In genomic region chr2:13177698-13178395, GRCm38 (mm10) we compare ENCODE assay signal across 12 mouse cellular contexts.
A peak's percentile ranks its signal among the peaks of the same experiment; 100 is the strongest.
DNase-seq lines count a peak whose midpoint lies in the region; ATAC-seq and TF ChIP-seq lines count a peak whose summit lies in the region.
"Had no signal": no experiment of that assay in that cellular context is flagged by ENCODE, and none has a peak within 500 bp of the region (broad histone marks: within the 10 kb centered on the region; RNA-seq: fewer than 3 reads in every experiment).

No protein-coding gene starts in this region.

- no peak for TF ChIP-seq CTCF in left cerebral cortex, adult 2 months (IDR thresholded peaks at IDR 0.05)
- TF ChIP-seq CTCF in liver, postnatal 0 days (IDR thresholded peaks at IDR 0.05; ENCODE audit: low read depth), result no peak

- intact Hi-C loops in left cerebral cortex, adult 2 months (cut with DNase I), result no loop called here

- no peak overlapping the region for H3K9ac ChIP-seq in hindbrain, embryonic 16.5 days (ENCODE audit: low read depth, low read length)
- H3K9ac ChIP-seq in liver, postnatal 0 days (replicated peaks), result no peak overlapping the region
- H3K9ac ChIP-seq: limb, embryonic 13.5 days had no signal

- H3K4me1 ChIP-seq in hindbrain, embryonic 16.5 days (ENCODE audit: control insufficient read depth, insufficient read depth, low read depth, low read length), result peaks cover 23% of the 10 kb centered on the region
- H3K4me1 ChIP-seq in liver, postnatal 0 days (ENCODE audit: insufficient read depth), result no peaks in the 10 kb centered on the region

- no peak overlapping the region for H3K4me3 ChIP-seq in hindbrain, embryonic 16.5 days (ENCODE audit: low read length)
- H3K4me3 ChIP-seq in left cerebral cortex, adult 2 months, result no peak overlapping the region
- H3K4me3 ChIP-seq in liver, postnatal 0 days (ENCODE audit: low read depth, low read length), result no peak overlapping the region
- H3K4me3 ChIP-seq: limb, embryonic 13.5 days had no signal

- H3K27me3 ChIP-seq in hindbrain, embryonic 16.5 days (replicated peaks; ENCODE audit: control insufficient read depth, insufficient read depth, low read length), result no peaks in the 10 kb centered on the region
- H3K27me3 ChIP-seq in liver, postnatal 0 days (ENCODE audit: insufficient read depth, low read length), result no peaks in the 10 kb centered on the region
- H3K27me3 ChIP-seq: limb, embryonic 13.5 days had no signal

- H3K36me3 ChIP-seq in hindbrain, embryonic 16.5 days (ENCODE audit: control insufficient read depth, insufficient read depth, low read length), result no peaks in the 10 kb centered on the region
- H3K36me3 ChIP-seq in liver, postnatal 0 days (replicated peaks; ENCODE audit: insufficient read depth, low read length), result 0 out of 2 replicates have a peak, but pooled peaks cover 2% of the 10 kb centered on the region

- H3K9me3 ChIP-seq in hindbrain, embryonic 16.5 days (ENCODE audit: control insufficient read depth, low read length), result no peaks in the 10 kb centered on the region
- no peaks in the 10 kb centered on the region for H3K9me3 ChIP-seq in liver, postnatal 0 days (ENCODE audit: low read length)
- H3K9me3 ChIP-seq: limb, embryonic 13.5 days had no signal

- TF ChIP-seq EP300 in liver, postnatal 0 days (IDR thresholded peaks at IDR 0.05; ENCODE audit: low read depth), result no peak

- no peak overlapping the region; the same call in 1 of the 2 replicates for H3K27ac ChIP-seq in hindbrain, embryonic 16.5 days (ENCODE audit: low read depth, low read length)
- H3K27ac ChIP-seq in left cerebral cortex, adult 2 months, result no peak overlapping the region
- no peak overlapping the region for H3K27ac ChIP-seq in liver, postnatal 0 days (ENCODE audit: low read depth)
- H3K27ac ChIP-seq: limb, embryonic 13.5 days had no signal

- 49% methylated on average over 10 of the region's 10 CpGs for WGBS in hindbrain, embryonic 16.5 days
- 88% methylated on average over 10 of the region's 10 CpGs for WGBS in liver, postnatal 0 days (ENCODE audit: insufficient replicate concordance)

- ATAC-seq in hindbrain, embryonic 16.5 days, result peak; percentile 57; the same call in 1 of the 2 replicates
- ATAC-seq in granulocyte monocyte progenitor cell, adult 5-6 weeks (replicated peaks; ENCODE audit: poor library complexity, severe bottlenecking), result no peak
- no peak for ATAC-seq in liver, postnatal 0 days
- ATAC-seq: lung, postnatal 0 days had no signal

- H3K4me2 ChIP-seq in hindbrain, embryonic 16.5 days (ENCODE audit: low read length), result no peak overlapping the region
- H3K4me2 ChIP-seq in liver, postnatal 0 days (ENCODE audit: low read depth, low read length), result no peak overlapping the region
- H3K4me2 ChIP-seq: heart, embryonic 11.5 days; limb, embryonic 13.5 days had no signal

- peak; percentile 76 for DNase-seq in heart, adult 11 months
- no peak for DNase-seq in heart, adult 18-20 months
- DNase-seq in left cerebral cortex, adult 2 months (ENCODE audit: extremely low spot score in 1 of 2, low spot score in 2 of 2), result peak; percentile 41
- DNase-seq in right cerebral cortex, adult 2 months (ENCODE audit: low spot score in 2 of 2), result peak; percentile 63 to 71
- no peak for DNase-seq in liver, postnatal 0 days
- DNase-seq in lung, postnatal 14 days, result no peak
- DNase-seq: kidney, adult 11 months had no signal

Comparison
In these comparisons a context has a peak if more than half of its experiments do, and no peak if none do; other contexts are left out.
1. DNase-seq: peak in heart, adult 11 months (single experiment), left cerebral cortex, adult 2 months (2 of 2) and right cerebral cortex, adult 2 months (2 of 2); none in heart, adult 18-20 months (0 of 2), liver, postnatal 0 days (single experiment) and lung, postnatal 14 days (single experiment).